Mouse (Mus musculus) ovary, adult 10 weeks (tissue): ENCODE measurements around the gene Apoa4. TPM values are rescaled to one million over a fixed set of nuclear protein-coding genes. Genes with fewer than 3 reads are reported as not detected.

Source experiments
- polyA plus RNA-seq: library from polyadenylated mRNA; stranded (reverse); fragments of 350-450 nt; fragmentation: Illumina TruSeq; extraction: RNeasy Lipid Tissue Mini Kit (QIAGEN cat#74804); gene quantifications from one replicate; pipeline ENCODE4 v1.2.3, GENCODE M21; 2014

The Apoa4 gene
- polyA plus RNA-seq: 0.66 TPM

DNA sequence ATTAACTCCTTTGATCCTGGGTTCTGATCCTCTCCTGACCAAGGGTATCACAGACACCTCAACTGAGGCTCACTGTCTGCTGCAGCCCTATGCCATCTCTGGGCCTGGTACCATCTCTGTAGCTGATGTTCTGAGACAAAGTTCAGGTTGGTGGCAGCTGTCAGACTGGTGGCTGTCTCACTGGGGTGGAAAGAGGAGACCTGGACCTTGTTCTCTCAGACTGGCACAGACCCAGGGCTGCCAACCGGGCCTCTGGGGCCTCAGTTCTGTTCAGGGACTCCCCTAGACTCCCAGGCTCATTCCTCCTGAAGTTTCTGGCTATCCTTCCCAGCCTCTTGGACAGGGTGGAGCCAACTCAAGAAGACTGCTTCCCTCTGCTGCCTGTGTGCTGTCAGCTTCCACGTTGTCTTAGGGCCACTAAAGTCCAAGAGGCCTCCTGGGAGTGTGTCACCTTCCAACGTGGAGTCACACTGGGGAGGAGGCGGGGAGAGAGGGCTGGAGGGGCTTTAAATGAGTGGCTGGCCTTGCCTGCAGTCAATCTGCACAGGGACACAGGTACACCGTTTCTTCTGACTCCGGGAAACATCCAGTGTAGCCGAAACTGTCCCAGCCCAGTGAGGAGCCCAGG lies at the start of gene Apoa4:
Gene Apoa4, plus strand, starts transcription at position 171 of the 628 bp plus-strand sequence.

GRCm38 (mm10) chr9:46228491-46228890 lies 12.0 kb upstream of the Apoa4 start, which contains the start of gene Apoa1:
TSS of gene Apoa1 (plus strand) at chr9:46228580.

GRCm38 (mm10) chr9:46235596-46235648 lies 5.1 kb upstream of the Apoa4 start, which contains the start of gene Apoc3:
TSS of gene Apoc3 (minus strand) at chr9:46235636.

DNA sequence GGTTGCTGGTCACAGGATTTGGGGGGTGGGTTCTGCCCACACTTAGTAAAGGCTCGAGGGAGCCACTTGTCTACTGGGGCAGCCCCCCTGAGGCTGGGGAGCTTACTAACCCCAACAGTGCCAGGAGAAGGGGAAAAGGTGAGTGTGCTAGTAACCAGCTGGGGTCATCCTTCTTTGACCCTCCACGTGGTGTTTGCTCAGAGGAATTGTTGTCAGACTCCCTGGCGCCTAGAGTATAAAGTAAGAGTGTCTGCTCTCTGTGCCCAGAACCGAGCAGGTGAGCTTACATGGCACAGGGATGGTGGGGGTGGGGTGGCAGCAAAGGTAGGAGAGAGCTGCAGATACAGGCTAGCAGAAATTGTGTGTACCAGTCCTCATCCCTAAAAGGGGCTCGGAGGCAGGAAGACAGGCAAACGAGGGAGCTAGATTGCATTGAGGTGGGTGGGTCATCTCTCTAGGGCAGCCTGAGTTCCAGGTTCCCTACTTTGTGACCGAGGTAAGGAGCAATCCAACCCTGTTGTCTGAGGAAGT lies 27.9 kb downstream of the Apoa4 start, which contains the start of gene Apoa5:
Gene Apoa5, plus strand, starts transcription at position 291 of the 531 bp plus-strand sequence.

DNA sequence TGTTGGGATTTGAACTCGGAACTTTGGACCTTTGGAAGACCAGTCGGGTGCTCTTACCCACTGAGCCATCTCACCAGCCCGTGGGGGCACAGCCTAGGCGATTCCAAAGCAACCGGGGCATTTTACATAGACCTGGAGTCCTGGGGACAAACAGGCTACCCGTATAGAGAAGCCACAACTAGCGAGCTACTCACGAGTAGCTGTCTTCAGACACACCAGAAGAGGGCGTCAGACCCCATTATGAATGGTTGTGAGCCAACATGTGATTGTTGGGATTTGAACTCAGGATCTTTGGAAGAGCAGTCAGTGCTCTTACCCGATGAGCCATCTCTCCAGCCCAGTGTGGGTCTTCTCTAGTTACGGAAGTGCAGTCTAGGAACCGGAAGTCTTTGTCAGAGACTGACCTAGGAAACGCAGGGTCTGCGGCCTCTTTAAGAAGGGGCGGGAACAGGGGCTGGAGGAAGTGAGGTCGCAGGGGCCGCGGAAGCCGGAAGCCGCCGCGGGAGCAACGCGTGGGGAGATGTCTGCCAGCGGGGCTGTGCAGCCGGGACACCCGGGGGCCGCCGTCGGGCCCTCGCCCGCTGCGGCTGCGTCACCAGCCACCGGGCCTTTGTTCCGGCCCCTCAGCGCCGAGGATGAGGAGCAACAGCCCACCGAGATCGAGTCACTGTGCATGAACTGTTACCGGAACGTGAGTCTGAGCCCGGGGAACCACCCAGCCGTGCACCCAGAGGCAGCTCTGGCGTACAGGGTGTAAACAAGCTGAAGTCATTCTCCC lies 32.4 kb downstream of the Apoa4 start, which contains the start of gene Zpr1:
Gene Zpr1, plus strand, starts transcription at position 388 of the 778 bp plus-strand sequence.

DNA sequence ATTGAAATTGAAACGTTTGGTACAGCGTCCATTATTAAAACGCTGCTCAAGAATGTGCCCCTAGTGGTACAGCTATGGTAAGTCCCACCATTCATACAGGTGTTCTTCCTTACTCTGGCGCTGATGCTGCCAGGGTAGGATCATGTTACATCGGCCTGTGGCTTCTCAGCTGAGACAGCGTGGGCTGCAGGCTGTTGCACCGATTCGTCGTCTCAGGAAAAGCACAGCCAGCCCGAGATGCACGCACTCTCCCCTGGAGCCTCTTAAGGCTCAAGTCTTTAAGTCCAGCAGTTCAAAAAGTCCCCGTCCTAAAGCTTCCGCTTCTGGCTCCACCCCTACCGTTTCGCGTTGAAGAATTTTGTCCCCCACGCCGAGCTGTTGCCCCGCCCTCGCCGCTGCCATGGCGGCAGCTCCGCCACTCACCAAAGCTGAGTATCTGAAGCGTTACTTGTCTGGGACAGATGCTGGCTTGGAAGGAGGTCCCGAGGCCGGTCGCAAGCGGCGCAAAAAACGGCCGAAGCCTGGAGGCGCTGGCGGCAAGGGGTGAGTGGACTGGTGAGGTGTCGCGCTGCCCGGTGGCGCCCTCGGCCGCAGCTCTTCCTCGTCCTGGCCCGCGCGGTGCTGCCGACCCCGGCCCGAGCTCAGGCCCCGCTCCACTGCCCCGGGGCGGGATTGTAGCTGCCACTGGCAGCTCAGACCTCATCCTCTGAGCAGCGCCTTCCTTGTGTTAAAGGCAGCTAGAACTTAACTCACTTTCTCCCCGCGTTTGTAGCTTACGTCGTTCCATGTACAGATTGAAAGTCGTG lies 42.3 kb downstream of the Apoa4 start, which contains the start of gene Bud13:
Gene Bud13, plus strand, starts transcription at position 378 of the 806 bp plus-strand sequence.

Other genes with a start within 250 kb of the Apoa4 start
- gene Pafah1b2, start 228.0 kb upstream of the Apoa4 start, polyA plus RNA-seq: 120 TPM
- gene Sik3, start 227.9 kb upstream of the Apoa4 start, polyA plus RNA-seq: 12.7 TPM
- gene Apoa1, start 12.1 kb upstream of the Apoa4 start, polyA plus RNA-seq: 1.9 TPM
- not detected for gene Apoc3, start 5.1 kb upstream of the Apoa4 start, polyA plus RNA-seq
- gene Apoa5, start 27.9 kb downstream of the Apoa4 start, polyA plus RNA-seq: not detected
- gene Zpr1, start 32.4 kb downstream of the Apoa4 start, polyA plus RNA-seq: 11.2 TPM
- gene Bud13, start 42.3 kb downstream of the Apoa4 start, polyA plus RNA-seq: 5.0 TPM
- gene 4931429L15Rik, start 79.3 kb downstream of the Apoa4 start, polyA plus RNA-seq: not detected